Mouse (Mus musculus) lung, postnatal 0 days (tissue): ENCODE data around the gene Nfkbie. TPM values are rescaled to one million over a fixed set of nuclear protein-coding genes. Genes with fewer than 3 reads are reported as not detected.

ENCODE experiments used
- ATAC-seq: fragments of 200-750 bp; cut with Nextera tagmentation; 2 replicates; pipeline ENCODE4 v1.8.0; 2017; ENCODE audit warnings: moderate library complexity
- DNase-seq: peaks from one replicate; pipeline ENCODE4 v3.0.0-alpha.2; 2016; ENCODE audit warnings: low spot score
- H3K27ac ChIP-seq: fragments of 300-500 bp; sonication (generic); 2 replicates; pipeline ENCODE4 v1.5.1; 2014; ENCODE audit warnings: antibody characterized with exemption, mild to moderate bottlenecking, low read length, mixed read lengths
- H3K27me3 ChIP-seq: fragments of 300-500 bp; sonication (generic); replicated peaks from 2 replicates; pipeline ENCODE4 v1.6.1; 2014; ENCODE audit warnings: low read length, mixed read lengths; ENCODE audit not compliant: insufficient read depth
- H3K36me3 ChIP-seq: fragments of 300-500 bp; sonication (generic); 2 replicates; pipeline ENCODE4 v1.6.1; 2014; ENCODE audit warnings: low read length, mixed read lengths; ENCODE audit not compliant: insufficient read depth
- H3K4me1 ChIP-seq: fragments of 300-500 bp; sonication (generic); 2 replicates; pipeline ENCODE4 v1.6.1; 2014; ENCODE audit warnings: antibody characterized with exemption, low read depth, low read length, mixed read lengths; ENCODE audit not compliant: insufficient read depth
- H3K4me2 ChIP-seq: fragments of 300-500 bp; sonication (generic); replicated peaks from 2 replicates; pipeline ENCODE4 v1.6.1; 2014; ENCODE audit warnings: low read depth, mild to moderate bottlenecking, low read length, moderate library complexity, mixed read lengths
- H3K4me3 ChIP-seq: fragments of 300-500 bp; sonication (generic); 2 replicates; pipeline ENCODE4 v1.5.1; 2014; ENCODE audit warnings: low read depth, low read length
- H3K9ac ChIP-seq: fragments of 300-500 bp; sonication (generic); replicated peaks from 2 replicates; pipeline ENCODE4 v1.6.1; 2014; ENCODE audit warnings: low read depth, mild to moderate bottlenecking
- H3K9me3 ChIP-seq: fragments of 300-500 bp; sonication (generic); 2 replicates; pipeline ENCODE4 v1.6.1; 2016; ENCODE audit warnings: low read length, mixed read lengths
- CTCF ChIP-seq: IDR thresholded peaks from 2 replicates; pipeline ENCODE4 v1.5.1; 2016; ENCODE audit warnings: antibody characterized with exemption, mild to moderate bottlenecking
- EP300 ChIP-seq: IDR thresholded peaks from 2 replicates; pipeline ENCODE4 v1.6.1; 2016; ENCODE audit warnings: antibody characterized with exemption, mild to moderate bottlenecking, control low read depth
- WGBS: fragments of 180-500 bp; shearing (Covaris S2); extraction: QIAGEN DNeasy Blood & Tissue Kit; methylation state at CpG from one replicate; pipeline ENCODE4 v1.1.7; 2014; 5-methylcytosine and 5-hydroxymethylcytosine counted together
- polyA plus RNA-seq: library from polyadenylated mRNA; unstranded; fragments of >200 nt; fragmentation: Nextera tagmentation; extraction: Ambion mirVana; gene quantifications from 2 replicates; pipeline ENCODE4 v1.2.1, GENCODE M21; 2015

The Nfkbie gene
- polyA plus RNA-seq: 2.4 and 5.0 TPM in 2 replicates

DNA sequence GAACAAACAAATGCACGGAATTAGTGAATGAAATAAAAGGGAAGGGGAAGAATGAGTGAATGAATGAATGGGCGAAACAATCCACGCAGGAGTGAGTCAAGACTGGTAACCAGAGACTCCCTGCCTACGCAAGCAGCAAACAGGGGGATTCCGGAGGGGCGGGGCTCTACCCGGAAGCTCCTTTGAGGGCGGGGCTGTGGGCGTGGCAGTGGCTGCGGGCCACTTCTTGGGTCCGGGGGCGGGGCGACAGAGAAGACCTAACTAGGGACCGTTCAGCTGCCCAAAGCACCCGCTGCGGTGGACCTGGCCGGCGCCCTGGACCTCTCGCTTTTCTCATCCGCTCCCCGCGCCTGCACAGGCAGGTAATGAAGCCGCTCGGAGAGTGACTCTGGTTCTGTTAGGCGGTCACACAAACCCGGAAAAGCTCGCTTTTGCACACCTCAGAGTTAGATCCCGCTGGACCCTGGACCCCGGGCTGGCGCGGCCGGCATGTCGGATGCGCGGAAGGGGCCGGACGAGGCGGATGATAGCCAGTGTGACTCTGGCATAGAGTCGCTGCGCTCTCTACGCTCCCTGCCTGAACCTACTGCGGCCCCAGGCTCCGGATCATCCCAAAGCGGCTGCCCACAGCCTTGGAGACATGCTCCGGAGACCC, at the start of gene Nfkbie:
Nfkbie (plus strand) TSS at position 252 of the 655 bp plus-strand sequence.
- Histone ChIP-seq H3K4me1 (peaks cover 9% of the 10 kb centered on the region), H3K4me2 (peak within 1 kb of the TSS; percentile 96), H3K4me3 (peak within 1 kb of the TSS; percentile 51), H3K9me3 (no peaks in the 10 kb centered on the region), H3K9ac (peak within 1 kb of the TSS; percentile 50), H3K27me3 (0 out of 2 replicates have a peak, but pooled peaks cover 8% of the 10 kb centered on the region), H3K36me3 (no peaks in the 10 kb centered on the region), H3K27ac (no peak within 1 kb of the TSS)
- 2% methylated on average over 43 of the region's 45 CpGs for WGBS
- ATAC-seq: peak; percentile 90
- TF ChIP-seq EP300 (no peak), CTCF (no peak)
- peak; percentile 96 for DNase-seq

DNA sequence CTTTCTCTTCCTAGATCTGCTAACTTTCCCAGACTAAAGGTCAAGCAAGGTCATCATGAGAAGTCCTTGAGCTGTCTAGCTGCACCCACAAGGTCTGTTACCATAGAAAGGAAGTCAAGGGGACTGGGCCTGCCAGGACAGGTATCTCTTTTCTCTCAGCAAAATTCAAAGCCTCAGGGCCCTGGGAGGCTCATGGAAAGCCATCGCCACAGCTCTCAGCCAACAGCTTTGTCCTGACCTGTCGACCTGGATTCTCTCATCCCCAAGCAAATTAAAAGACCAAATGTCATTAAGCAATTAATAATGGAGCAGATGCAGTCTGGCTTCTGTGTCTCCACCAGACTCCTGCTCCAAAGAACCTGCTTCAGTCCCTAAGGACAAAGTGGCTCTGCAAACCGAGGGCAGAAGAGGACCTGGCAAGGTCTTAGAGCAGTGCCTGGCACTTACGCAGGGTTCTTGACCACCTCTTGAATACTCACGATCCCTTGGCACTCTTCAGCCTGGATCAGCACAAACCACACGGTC, 49.5 kb upstream of the Nfkbie start:
- Histone ChIP-seq H3K27ac (no peak overlapping the region), H3K4me2 (0 out of 2 replicates have a peak overlapping the region, but pooled peaks have one; percentile 49), H3K36me3 (no peaks in the 10 kb centered on the region), H3K4me3 (no peak overlapping the region), H3K27me3 (no peaks in the 10 kb centered on the region), H3K4me1 (no peaks in the 10 kb centered on the region; the same call in 1 of the 2 replicates), H3K9me3 (no peaks in the 10 kb centered on the region), H3K9ac (0 out of 2 replicates have a peak overlapping the region, but pooled peaks have one; percentile 53)
- TF ChIP-seq CTCF (no peak), EP300 (no peak)
- ATAC-seq (no peak), DNase-seq (no peak)
- 59% methylated on average over 6 of the region's 6 CpGs for WGBS

DNA sequence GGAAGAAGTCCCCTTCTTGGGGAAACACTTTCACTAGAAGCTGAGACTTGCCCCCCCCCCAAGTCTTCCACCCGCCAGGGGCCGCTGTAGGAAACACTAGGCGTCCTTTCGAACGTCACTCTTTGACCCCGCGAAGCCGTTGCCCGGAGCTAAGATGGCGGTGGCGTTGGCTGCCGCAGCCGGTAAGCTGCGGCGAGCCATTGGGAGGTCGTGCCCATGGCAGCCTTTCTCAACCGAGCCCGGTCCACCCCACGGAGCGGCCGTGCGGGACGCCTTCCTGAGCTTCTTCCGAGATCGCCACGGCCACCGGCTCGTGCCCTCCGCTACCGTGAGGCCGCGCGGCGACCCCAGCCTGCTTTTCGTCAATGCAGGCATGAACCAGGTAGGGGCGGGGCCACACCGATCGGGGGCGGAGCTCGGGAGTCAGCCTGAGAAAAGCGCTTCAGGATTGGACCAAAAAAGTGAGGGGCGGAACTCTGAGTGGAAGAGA, 48.8 kb upstream of the Nfkbie start, which contains the start of gene Aars2:
Aars2 (plus strand) TSS at position 142 of the 490 bp plus-strand sequence.
- 0% methylated on average over 42 of the region's 42 CpGs for WGBS
- ATAC-seq: peak; percentile 95
- Histone ChIP-seq H3K27ac (peak within 1 kb of the TSS; percentile 76), H3K4me1 (no peaks in the 10 kb centered on the region; the same call in 1 of the 2 replicates), H3K9ac (peak within 1 kb of the TSS; percentile 53; the same call in 1 of the 2 replicates), H3K36me3 (no peaks in the 10 kb centered on the region), H3K27me3 (no peaks in the 10 kb centered on the region), H3K4me3 (peak within 1 kb of the TSS; percentile 80), H3K9me3 (no peaks in the 10 kb centered on the region), H3K4me2 (peak within 1 kb of the TSS; percentile 49)
- peak; percentile 91 for DNase-seq
- TF ChIP-seq CTCF (peak; percentile 90), EP300 (no peak; the same call in 1 of the 2 replicates)

DNA sequence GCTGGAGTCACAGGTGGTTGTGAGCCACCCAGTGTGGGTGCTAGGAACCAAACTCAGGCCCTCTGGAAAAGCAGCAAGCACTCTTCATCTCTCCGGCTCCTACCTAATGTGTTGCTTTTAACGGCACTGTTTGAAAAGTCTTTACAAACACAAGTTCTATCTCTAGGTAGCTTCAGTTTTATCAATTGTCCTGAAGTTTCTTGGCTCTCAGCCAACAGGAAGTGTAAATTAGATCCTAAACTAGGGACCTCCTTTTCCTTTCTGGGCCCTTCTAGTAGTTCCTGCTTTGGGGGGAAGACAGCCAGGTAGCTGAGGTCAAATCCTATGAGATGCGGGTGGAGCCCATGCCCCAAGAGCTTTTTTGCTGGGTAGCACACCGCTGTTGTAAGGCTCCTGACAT, 44.6 kb upstream of the Nfkbie start:
- H3K9ac ChIP-seq: no peak overlapping the region
- no peaks in the 10 kb centered on the region; the same call in 1 of the 2 replicates for H3K4me1 ChIP-seq
- H3K4me3 ChIP-seq: no peak overlapping the region
- no peak overlapping the region for H3K27ac ChIP-seq
- H3K27me3 ChIP-seq: no peaks in the 10 kb centered on the region
- WGBS: 79% methylated on average over 4 of the region's 4 CpGs
- ATAC-seq (no peak), DNase-seq (no peak)
- H3K36me3 ChIP-seq: no peaks in the 10 kb centered on the region
- TF ChIP-seq EP300: no peak
- no peak for TF ChIP-seq CTCF
- no peaks in the 10 kb centered on the region for H3K9me3 ChIP-seq
- H3K4me2 ChIP-seq: no peak overlapping the region

DNA sequence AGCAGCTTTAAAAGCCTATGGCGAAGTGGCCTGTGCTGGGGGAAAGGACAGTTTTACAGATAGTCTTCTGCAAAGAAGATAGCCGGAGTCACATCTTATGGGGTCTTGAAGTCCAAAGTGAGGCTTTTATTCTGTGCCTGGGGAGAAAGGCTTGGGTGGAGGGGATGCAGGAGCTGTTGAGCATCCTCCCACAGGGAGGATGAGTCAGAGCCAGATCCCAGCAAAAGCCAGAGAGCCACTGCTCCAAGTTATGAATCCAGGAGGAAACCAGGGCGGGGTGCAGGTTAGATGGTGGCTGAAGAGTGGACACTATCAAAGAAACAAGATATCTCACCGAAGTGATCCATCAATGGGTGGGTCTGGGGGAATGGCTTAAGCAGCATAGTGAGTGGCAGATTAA, 43.7 kb upstream of the Nfkbie start:
- no peak overlapping the region for H3K4me2 ChIP-seq
- TF ChIP-seq CTCF (no peak), EP300 (no peak)
- no peaks in the 10 kb centered on the region for H3K27me3 ChIP-seq
- H3K4me1 ChIP-seq: no peaks in the 10 kb centered on the region
- no peaks in the 10 kb centered on the region for H3K36me3 ChIP-seq
- 88% methylated on average over 4 of the region's 4 CpGs for whole genome bisulfite sequencing
- no peak overlapping the region for H3K9ac ChIP-seq
- no peak for DNase-seq
- no peak overlapping the region for H3K4me3 ChIP-seq
- no peak overlapping the region for H3K27ac ChIP-seq
- H3K9me3 ChIP-seq: no peaks in the 10 kb centered on the region
- no peak for ATAC-seq

DNA sequence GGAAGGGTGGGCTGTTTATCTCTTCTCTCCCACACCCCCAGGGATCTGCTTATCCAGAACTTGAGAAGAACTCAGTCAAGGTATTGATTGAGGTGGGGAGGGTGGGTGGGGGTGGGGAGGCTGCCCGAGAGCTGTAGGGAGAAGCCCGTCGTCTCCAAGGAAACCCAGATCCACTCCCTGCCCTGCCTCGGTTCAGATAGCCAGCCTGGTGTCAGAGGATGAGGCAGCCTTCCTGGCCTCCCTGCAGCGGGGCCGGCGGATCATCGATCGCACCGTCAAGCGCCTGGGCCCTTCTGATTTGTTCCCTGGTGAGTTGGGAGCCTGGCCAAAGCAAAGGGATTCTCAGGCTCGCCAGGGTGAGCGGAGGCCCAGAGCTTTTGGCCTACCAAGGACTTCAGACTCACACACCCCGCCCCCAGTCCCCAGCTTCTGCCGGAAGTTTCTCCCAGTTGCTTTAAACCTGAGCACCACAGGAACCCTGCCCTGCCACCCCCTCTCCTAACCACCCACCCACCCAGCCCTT, 40.2 kb upstream of the Nfkbie start:
- H3K4me2 ChIP-seq: no peak overlapping the region
- H3K9me3 ChIP-seq: no peaks in the 10 kb centered on the region
- no peaks in the 10 kb centered on the region for H3K27me3 ChIP-seq
- ATAC-seq (no peak), DNase-seq (no peak)
- no peak overlapping the region for H3K4me3 ChIP-seq
- WGBS: 62% methylated on average over 15 of the region's 15 CpGs
- H3K27ac ChIP-seq: no peak overlapping the region
- no peaks in the 10 kb centered on the region for H3K36me3 ChIP-seq
- TF ChIP-seq EP300 (no peak), CTCF (no peak)
- no peak overlapping the region for H3K9ac ChIP-seq
- no peaks in the 10 kb centered on the region for H3K4me1 ChIP-seq
